Comparison of ENCODE assay signal across 16 mouse cellular contexts in genomic region chr5:108691152-108691551, GRCm38 (mm10). TPM values are rescaled to one million over a fixed set of nuclear protein-coding genes. Genes with fewer than 3 reads are reported as not detected.
DNase-seq lines count a peak whose midpoint lies in the region; ATAC-seq and TF ChIP-seq lines count a peak whose summit lies in the region.
"Had no signal": no experiment of that assay in that cellular context is flagged by ENCODE, and none has a peak within 500 bp of the region (broad histone marks: within the 10 kb centered on the region; RNA-seq: fewer than 3 reads in every experiment).

No protein-coding gene starts in this region.

- no peak for ATAC-seq in kidney, embryonic 14.5 days (ENCODE audit: low FRiP score, low TSS enrichment)
- no peak for ATAC-seq in stomach, postnatal 0 days (ENCODE audit: low FRiP score, low TSS enrichment)
- no peak for ATAC-seq in hindbrain, embryonic 11.5 days (ENCODE audit: low FRiP score)
- ATAC-seq: midbrain, embryonic 16.5 days had no signal

- H3K9ac ChIP-seq in kidney, embryonic 14.5 days (ENCODE audit: low read depth, low read length), result no peak overlapping the region
- no peak overlapping the region for H3K9ac ChIP-seq in stomach, postnatal 0 days (ENCODE audit: low read length)
- H3K9ac ChIP-seq in hindbrain, embryonic 11.5 days (ENCODE audit: low read depth, low read length), result no peak overlapping the region
- H3K9ac ChIP-seq: heart, embryonic 15.5 days; hindbrain, embryonic 14.5 days had no signal

- TF ChIP-seq EP300 in stomach, postnatal 0 days (optimal IDR thresholded peaks at IDR 0.05), result no peak

- H3K4me2 ChIP-seq in kidney, embryonic 14.5 days (replicated peaks; ENCODE audit: low read depth, low read length), result no peak overlapping the region
- H3K4me2 ChIP-seq in stomach, postnatal 0 days (replicated peaks; ENCODE audit: low read depth), result no peak overlapping the region
- H3K4me2 ChIP-seq in hindbrain, embryonic 11.5 days (replicated peaks; ENCODE audit: low read depth, low read length), result no peak overlapping the region
- H3K4me2 ChIP-seq: hindbrain, embryonic 14.5 days had no signal

- no peaks in the 10 kb centered on the region for H3K27me3 ChIP-seq in kidney, adult 2 months (replicated peaks; ENCODE audit: control insufficient read depth, insufficient read depth, low read length)
- H3K27me3 ChIP-seq in kidney, embryonic 14.5 days (ENCODE audit: control insufficient read depth, insufficient read depth, low read length), result no peaks in the 10 kb centered on the region
- no peaks in the 10 kb centered on the region for H3K27me3 ChIP-seq in stomach, postnatal 0 days (ENCODE audit: control insufficient read depth, insufficient read depth, low read length)
- peaks cover 7% of the 10 kb centered on the region for H3K27me3 ChIP-seq in hindbrain, embryonic 11.5 days (ENCODE audit: control insufficient read depth, insufficient read depth, low read length)
- H3K27me3 ChIP-seq: heart, embryonic 15.5 days had no signal

- no peak overlapping the region for H3K4me3 ChIP-seq in kidney, adult 2 months (ENCODE audit: insufficient read depth, low read depth, low read length)
- no peak overlapping the region for H3K4me3 ChIP-seq in kidney, embryonic 14.5 days (ENCODE audit: low read length)
- H3K4me3 ChIP-seq in lung, adult 2 months (replicated peaks; ENCODE audit: extremely low read depth, low read depth, low read length), result no peak overlapping the region
- no peak overlapping the region for H3K4me3 ChIP-seq in stomach, postnatal 0 days (ENCODE audit: low read depth, low read length)
- no peak overlapping the region for H3K4me3 ChIP-seq in hindbrain, embryonic 11.5 days (ENCODE audit: low read depth, low read length)
- H3K4me3 ChIP-seq: neural tube, embryonic 13.5 days had no signal

- TF ChIP-seq CTCF in kidney, adult 2 months (conservative IDR thresholded peaks at IDR 0.05; ENCODE audit: insufficient read depth, insufficient read length, low read depth, low read length), result 0 out of 2 replicates have a peak, but pooled peaks have one; percentile 14
- no peak for TF ChIP-seq CTCF in lung, adult 2 months (IDR thresholded peaks at IDR 0.05; ENCODE audit: insufficient read depth, low read length)
- TF ChIP-seq CTCF in stomach, postnatal 0 days (IDR thresholded peaks at IDR 0.05; ENCODE audit: low read depth), result peak; percentile 59

- DNase-seq in kidney, adult 2 months, result no peak
- DNase-seq in lung, postnatal 36 days, result peak; percentile 34
- DNase-seq in lung, adult 2 months, result no peak
- peak; percentile 39 for DNase-seq in R1 (ENCODE audit: low read depth, low spot score)
- no peak for DNase-seq in stomach, postnatal 0 days (ENCODE audit: low spot score)
- no peak for DNase-seq in hindbrain, embryonic 11.5 days (ENCODE audit: low spot score)
- DNase-seq: adrenal gland, adult 8-10 months; cerebellum, postnatal 10 days; gastrocnemius, postnatal 25 days; thymus, postnatal 36 days had no signal

- WGBS in kidney, adult 2 months, result 73% methylated on average over 4 of the region's 4 CpGs
- 83% methylated on average over 4 of the region's 4 CpGs for WGBS in kidney, embryonic 14.5 days
- 65% methylated on average over 4 of the region's 4 CpGs for WGBS in lung, adult 2 months
- WGBS in stomach, postnatal 0 days, result 75% methylated on average over 4 of the region's 4 CpGs
- 74% methylated on average over 4 of the region's 4 CpGs for WGBS in hindbrain, embryonic 11.5 days

- H3K36me3 ChIP-seq in kidney, adult 2 months (ENCODE audit: control insufficient read depth, insufficient read depth, low read length), result no peaks in the 10 kb centered on the region
- H3K36me3 ChIP-seq in kidney, embryonic 14.5 days (ENCODE audit: control insufficient read depth, insufficient read depth, low read length), result no peaks in the 10 kb centered on the region
- no peaks in the 10 kb centered on the region for H3K36me3 ChIP-seq in stomach, postnatal 0 days (ENCODE audit: control insufficient read depth, insufficient read depth, low read length)
- no peaks in the 10 kb centered on the region for H3K36me3 ChIP-seq in hindbrain, embryonic 11.5 days (ENCODE audit: control insufficient read depth, insufficient read depth, low read length)
- H3K36me3 ChIP-seq: heart, embryonic 15.5 days; neural tube, embryonic 13.5 days had no signal

- H3K27ac ChIP-seq in kidney, adult 2 months (ENCODE audit: insufficient read depth, low read depth, low read length), result no peak overlapping the region
- H3K27ac ChIP-seq in kidney, embryonic 14.5 days (ENCODE audit: low read depth, low read length), result no peak overlapping the region
- no peak overlapping the region for H3K27ac ChIP-seq in stomach, postnatal 0 days (replicated peaks)
- H3K27ac ChIP-seq in hindbrain, embryonic 11.5 days (ENCODE audit: low read depth, low read length), result no peak overlapping the region
- H3K27ac ChIP-seq: embryonic facial prominence, embryonic 10.5 days; hindbrain, embryonic 14.5 days; neural tube, embryonic 13.5 days had no signal

- TF ChIP-seq POLR2A in kidney, adult 2 months (IDR thresholded peaks at IDR 0.05; ENCODE audit: low read depth, low read length), result no peak
- TF ChIP-seq POLR2A in lung, adult 2 months (IDR thresholded peaks at IDR 0.05; ENCODE audit: borderline replicate concordance, extremely low read depth, low read depth, low read length), result no peak

- peaks cover 3% of the 10 kb centered on the region; the same call in 1 of the 2 replicates for H3K4me1 ChIP-seq in kidney, adult 2 months (ENCODE audit: control insufficient read depth, insufficient read depth, low read length)
- H3K4me1 ChIP-seq in kidney, embryonic 14.5 days (ENCODE audit: control insufficient read depth, insufficient read depth, low read length), result peaks cover 17% of the 10 kb centered on the region
- H3K4me1 ChIP-seq in lung, adult 2 months (ENCODE audit: control insufficient read depth, insufficient read depth, low read length), result peaks cover 6% of the 10 kb centered on the region; the same call in 1 of the 2 replicates
- no peaks in the 10 kb centered on the region; the same call in 1 of the 2 replicates for H3K4me1 ChIP-seq in stomach, postnatal 0 days (replicated peaks; ENCODE audit: control insufficient read depth, insufficient read depth)
- H3K4me1 ChIP-seq in hindbrain, embryonic 11.5 days (replicated peaks; ENCODE audit: control insufficient read depth, insufficient read depth, low read length), result no peaks in the 10 kb centered on the region; the same call in 1 of the 2 replicates

- H3K9me3 ChIP-seq in kidney, embryonic 14.5 days (ENCODE audit: control insufficient read depth, low read length), result no peaks in the 10 kb centered on the region
- no peaks in the 10 kb centered on the region for H3K9me3 ChIP-seq in stomach, postnatal 0 days (ENCODE audit: control insufficient read depth, low read length)
- H3K9me3 ChIP-seq in hindbrain, embryonic 11.5 days (ENCODE audit: control insufficient read depth, low read length), result no peaks in the 10 kb centered on the region
- H3K9me3 ChIP-seq: embryonic facial prominence, embryonic 10.5 days; heart, embryonic 15.5 days; neural tube, embryonic 13.5 days had no signal

RNA-seq across cellular contexts. Expression of gene Fgfrl1, which starts 1.0 kb away (rescaled TPM):
- 65.1 and 74.8 TPM in 2 replicates for polyA plus RNA-seq in kidney, adult 2 months (2012; rRNA removed)
- 24.0 and 32.7 TPM in 2 replicates for polyA plus RNA-seq in kidney, embryonic 14.5 days (2014; fragmentation: Nextera tagmentation; extraction: Ambion mirVana)
- 48.5 and 48.7 TPM in 2 replicates for polyA plus RNA-seq in lung, adult 2 months (2012; rRNA removed)
- 21.2 and 22.2 TPM in 2 replicates for polyA plus RNA-seq in stomach, postnatal 0 days (2015; fragmentation: Nextera tagmentation; extraction: Ambion mirVana)
- 11.9 and 13.6 TPM in 2 replicates for polyA plus RNA-seq in hindbrain, embryonic 11.5 days (2014; fragmentation: Nextera tagmentation; extraction: Ambion mirVana)

RNA-seq across cellular contexts. Expression of gene Slc26a1, which starts 15.8 kb away (rescaled TPM):
- 257 and 309 TPM in 2 replicates for polyA plus RNA-seq in kidney, adult 2 months (2012; rRNA removed)
- polyA plus RNA-seq in kidney, embryonic 14.5 days (2014; fragmentation: Nextera tagmentation; extraction: Ambion mirVana), result 0.80 and 1.5 TPM in 2 replicates
- 0.05 and 0.11 TPM in 2 replicates for polyA plus RNA-seq in lung, adult 2 months (2012; rRNA removed)
- 0.17 and 0.22 TPM in 2 replicates for polyA plus RNA-seq in stomach, postnatal 0 days (2015; fragmentation: Nextera tagmentation; extraction: Ambion mirVana)
- polyA plus RNA-seq in hindbrain, embryonic 11.5 days (2014; fragmentation: Nextera tagmentation; extraction: Ambion mirVana), result 0.48 and 0.91 TPM in 2 replicates

RNA-seq across cellular contexts. Expression of gene Dgkq, which starts 21.7 kb away (rescaled TPM):
- 27.9 and 34.8 TPM in 2 replicates for polyA plus RNA-seq in kidney, adult 2 months (2012; rRNA removed)
- polyA plus RNA-seq in kidney, embryonic 14.5 days (2014; fragmentation: Nextera tagmentation; extraction: Ambion mirVana), result 5.0 and 9.1 TPM in 2 replicates
- 24.5 and 27.5 TPM in 2 replicates for polyA plus RNA-seq in lung, adult 2 months (2012; rRNA removed)
- 4.6 and 4.9 TPM in 2 replicates for polyA plus RNA-seq in stomach, postnatal 0 days (2015; fragmentation: Nextera tagmentation; extraction: Ambion mirVana)
- 8.2 and 9.5 TPM in 2 replicates for polyA plus RNA-seq in hindbrain, embryonic 11.5 days (2014; fragmentation: Nextera tagmentation; extraction: Ambion mirVana)

RNA-seq across cellular contexts. Expression of gene Idua, which starts 31.0 kb away (rescaled TPM):
- polyA plus RNA-seq in kidney, adult 2 months (2012; rRNA removed), result 9.1 and 12.7 TPM in 2 replicates
- 11.0 and 11.3 TPM in 2 replicates for polyA plus RNA-seq in kidney, embryonic 14.5 days (2014; fragmentation: Nextera tagmentation; extraction: Ambion mirVana)
- 28.4 and 34.5 TPM in 2 replicates for polyA plus RNA-seq in lung, adult 2 months (2012; rRNA removed)
- 5.3 and 5.9 TPM in 2 replicates for polyA plus RNA-seq in stomach, postnatal 0 days (2015; fragmentation: Nextera tagmentation; extraction: Ambion mirVana)
- 8.7 and 9.4 TPM in 2 replicates for polyA plus RNA-seq in hindbrain, embryonic 11.5 days (2014; fragmentation: Nextera tagmentation; extraction: Ambion mirVana)

Comparison
In these comparisons a context has a peak if more than half of its experiments do, and no peak if none do; other contexts are left out.
1. DNase-seq: peak in lung, postnatal 36 days (single experiment) and R1 (single experiment); none in kidney, adult 2 months (single experiment), lung, adult 2 months (single experiment), stomach, postnatal 0 days (single experiment) and hindbrain, embryonic 11.5 days (single experiment).
2. RNA of gene Slc26a1, which starts 15.8 kb away (polyA plus RNA-seq): 257 to 309 TPM in kidney, adult 2 months; 0.80 to 1.5 TPM in kidney, embryonic 14.5 days, 0.48 to 0.91 TPM in hindbrain, embryonic 11.5 days, 0.17 to 0.22 TPM in stomach, postnatal 0 days and 0.05 to 0.11 TPM in lung, adult 2 months; every median in the first group is over 100 times any median in the second.